Comparison of ENCODE assay signal across 8 mouse cellular contexts in the genomic region with DNA sequence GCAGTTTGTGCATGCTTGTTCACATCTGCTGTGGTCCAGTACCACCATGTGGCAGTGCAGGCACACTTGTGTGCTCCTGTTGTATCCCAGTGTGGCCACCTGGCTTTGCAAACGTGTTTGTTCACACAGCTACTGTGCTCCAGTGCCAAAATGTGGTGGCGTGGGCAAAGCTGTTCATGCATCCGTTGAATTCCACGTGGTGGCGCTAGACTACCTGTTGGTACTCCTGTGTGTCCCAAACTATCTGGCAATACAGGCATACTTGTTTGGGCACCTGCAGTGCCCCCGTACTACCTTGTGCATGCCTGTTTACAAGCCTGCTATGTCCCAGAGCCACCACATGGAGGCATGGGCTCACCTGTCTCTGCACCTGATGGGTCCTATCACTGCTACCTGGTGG. TPM values are rescaled to one million over a fixed set of nuclear protein-coding genes. Genes with fewer than 3 reads are reported as not detected.
DNase-seq lines count a peak whose midpoint lies in the region; ATAC-seq and TF ChIP-seq lines count a peak whose summit lies in the region.

No protein-coding gene starts in this region.

- no peaks in the 10 kb centered on the region for H3K4me1 ChIP-seq in midbrain, postnatal 0 days (ENCODE audit: insufficient read depth, low read length)
- H3K4me1 ChIP-seq in midbrain, embryonic 13.5 days (replicated peaks), result no peaks in the 10 kb centered on the region

- peak; percentile 70 for TF ChIP-seq CTCF in midbrain, postnatal 0 days (IDR thresholded peaks at IDR 0.05)

- H3K4me3 ChIP-seq in midbrain, postnatal 0 days (ENCODE audit: low read depth, low read length), result no peak overlapping the region
- no peak overlapping the region for H3K4me3 ChIP-seq in midbrain, embryonic 13.5 days (replicated peaks)

- no peak for ATAC-seq in midbrain, postnatal 0 days (ENCODE audit: low FRiP score)
- no peak for ATAC-seq in midbrain, embryonic 13.5 days
- ATAC-seq in erythroid progenitor cell, adult 5-6 weeks (replicated peaks; ENCODE audit: low FRiP score, poor library complexity, severe bottlenecking), result no peak

- DNase-seq in gastrocnemius, adult 18-20 months (ENCODE audit: low spot score), result peak; percentile 10
- DNase-seq in gastrocnemius, postnatal 4 days (ENCODE audit: low spot score in 2 of 2), result no peak
- DNase-seq in midbrain, postnatal 0 days (ENCODE audit: low spot score), result peak; percentile 55
- peak; percentile 49 for DNase-seq in embryo, embryonic 11 days
- peak; percentile 38 for DNase-seq in mesoderm, embryonic 11.5 days (ENCODE audit: low read depth, low spot score)
- DNase-seq in gastrocnemius, postnatal 25 days, result no peak

- no peaks in the 10 kb centered on the region for H3K36me3 ChIP-seq in midbrain, postnatal 0 days (ENCODE audit: insufficient read depth, low read length)
- no peaks in the 10 kb centered on the region for H3K36me3 ChIP-seq in midbrain, embryonic 13.5 days

- 27% methylated on average over 6 of the region's 6 CpGs for WGBS in midbrain, postnatal 0 days
- WGBS in midbrain, embryonic 13.5 days, result 36% methylated on average over 6 of the region's 6 CpGs

- H3K9ac ChIP-seq in midbrain, postnatal 0 days (replicated peaks; ENCODE audit: low read length, poor library complexity, severe bottlenecking), result no peak overlapping the region
- H3K9ac ChIP-seq in midbrain, embryonic 13.5 days (replicated peaks), result no peak overlapping the region

- H3K27ac ChIP-seq in midbrain, postnatal 0 days (ENCODE audit: low read depth, low read length), result no peak overlapping the region
- H3K27ac ChIP-seq in midbrain, embryonic 13.5 days, result no peak overlapping the region

- H3K4me2 ChIP-seq in midbrain, postnatal 0 days (ENCODE audit: low read depth, low read length, poor library complexity, severe bottlenecking), result no peak overlapping the region
- H3K4me2 ChIP-seq in midbrain, embryonic 13.5 days (replicated peaks), result no peak overlapping the region

- no peaks in the 10 kb centered on the region for H3K9me3 ChIP-seq in midbrain, postnatal 0 days (ENCODE audit: low read length)
- H3K9me3 ChIP-seq in midbrain, embryonic 13.5 days, result no peaks in the 10 kb centered on the region

- H3K27me3 ChIP-seq in midbrain, postnatal 0 days (ENCODE audit: insufficient read depth, low read length), result no peaks in the 10 kb centered on the region
- no peaks in the 10 kb centered on the region for H3K27me3 ChIP-seq in midbrain, embryonic 13.5 days

RNA-seq across cellular contexts. Expression of gene Gnaz, which starts 32.0 kb away (rescaled TPM):
- under 1 TPM; 0.36 to 0.46 TPM for total RNA-seq in gastrocnemius, adult 18-20 months (2021)
- total RNA-seq in gastrocnemius, postnatal 4 days (2021), result 1 to 10 TPM in 1 of 2 experiments, under 1 TPM in 1; 0.75 to 1.5 TPM
- total RNA-seq in midbrain, postnatal 0 days (2014; rRNA removed), result 217 and 219 TPM in 2 replicates
- polyA plus RNA-seq in midbrain, postnatal 0 days (2015; fragmentation: Nextera tagmentation; extraction: Ambion mirVana), result 132 and 133 TPM in 2 replicates
- 39.6 and 42.5 TPM in 2 replicates for polyA plus RNA-seq in midbrain, embryonic 13.5 days (2015; fragmentation: Nextera tagmentation; extraction: Ambion mirVana)
- total RNA-seq in erythroid progenitor cell, adult 5-6 weeks (2015; ENCODE audit: low replicate concordance), result not detected in 2 replicates
- 0.38 TPM in 1 of 2 replicates, not detected in the other for total RNA-seq in erythroid progenitor cell, adult 5-6 weeks (2017; ENCODE audit: low replicate concordance)
- under 1 TPM; 0.24 to 0.26 TPM for total RNA-seq in gastrocnemius, postnatal 25 days (2021)

Comparison
In these comparisons a context has a peak if more than half of its experiments do, and no peak if none do; other contexts are left out.
1. DNase-seq: peak in gastrocnemius, adult 18-20 months (single experiment), midbrain, postnatal 0 days (single experiment), embryo, embryonic 11 days (single experiment) and mesoderm, embryonic 11.5 days (single experiment); none in gastrocnemius, postnatal 4 days (0 of 2) and gastrocnemius, postnatal 25 days (single experiment).
2. RNA of gene Gnaz, which starts 32.0 kb away (total RNA-seq): 217 to 219 TPM in midbrain, postnatal 0 days; 0.75 to 1.5 TPM in gastrocnemius, postnatal 4 days, 0.36 to 0.46 TPM in gastrocnemius, adult 18-20 months, 0.38 TPM in erythroid progenitor cell, adult 5-6 weeks and 0.24 to 0.26 TPM in gastrocnemius, postnatal 25 days; every median in the first group is over 10 times any median in the second.